Mouse (Mus musculus): ENCODE measurements around the gene Zbtb39.
"Not testable (repeated sequence)": the region's sequence is repeated elsewhere in the genome, so short reads cannot be mapped to it uniquely, and the experiment has no call there.

The Zbtb39 gene

GRCm38 (mm10) chr10:127737552-127737951, 1.8 kb upstream of the Zbtb39 start:
- DNase-seq: no peak

- DNase-seq: peak; percentile 65 to 69
Measured at GRCm38 (mm10) chr10:127738151-127738882, 1.0 kb upstream of the Zbtb39 start.

- DNase-seq: peak; percentile 59 to 65
Measured at GRCm38 (mm10) chr10:127739661-127740161, 373 bp downstream of the Zbtb39 start.

DNA sequence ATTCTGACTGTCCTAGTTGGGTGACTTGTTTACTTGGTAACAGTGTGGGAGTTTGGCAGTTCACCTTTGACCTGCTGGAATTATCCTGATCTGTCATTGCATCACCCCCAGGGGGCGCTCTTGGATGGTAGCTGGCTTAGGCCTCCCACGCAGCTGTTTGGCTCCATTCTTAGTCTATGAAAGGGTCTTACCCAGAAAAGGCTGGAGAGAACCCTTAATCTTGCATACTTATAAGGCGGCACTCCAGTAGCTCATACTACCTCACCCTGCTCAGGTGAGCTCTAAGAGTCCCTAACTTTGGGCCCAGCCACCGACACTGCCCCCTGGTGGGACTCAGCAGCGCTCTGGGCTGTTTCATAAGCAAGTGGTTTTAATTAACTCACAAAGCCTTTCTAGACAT, 5.3 kb downstream of the Zbtb39 start:
- DNase-seq: peak; percentile 70 to 83

DNA sequence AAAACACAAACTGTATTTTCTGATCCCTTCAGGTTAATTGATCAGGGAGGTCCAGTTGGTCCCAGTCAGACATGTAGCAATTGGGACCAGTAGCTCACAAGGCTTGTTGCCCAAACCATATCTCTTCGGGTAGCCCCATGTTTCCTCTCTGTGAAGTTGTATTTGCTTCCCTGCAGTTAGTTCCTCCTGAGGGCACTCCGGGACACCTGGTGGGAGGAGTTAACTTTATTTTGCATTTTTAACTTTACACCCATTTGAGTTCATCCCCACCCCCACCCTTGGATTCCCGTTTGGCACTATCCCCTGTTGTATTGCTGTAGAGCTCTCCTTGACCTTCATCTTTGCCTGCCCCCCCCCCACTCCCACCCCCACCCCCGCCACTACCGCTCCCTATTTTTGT, 6.5 kb downstream of the Zbtb39 start:
- DNase-seq: no peak

DNA sequence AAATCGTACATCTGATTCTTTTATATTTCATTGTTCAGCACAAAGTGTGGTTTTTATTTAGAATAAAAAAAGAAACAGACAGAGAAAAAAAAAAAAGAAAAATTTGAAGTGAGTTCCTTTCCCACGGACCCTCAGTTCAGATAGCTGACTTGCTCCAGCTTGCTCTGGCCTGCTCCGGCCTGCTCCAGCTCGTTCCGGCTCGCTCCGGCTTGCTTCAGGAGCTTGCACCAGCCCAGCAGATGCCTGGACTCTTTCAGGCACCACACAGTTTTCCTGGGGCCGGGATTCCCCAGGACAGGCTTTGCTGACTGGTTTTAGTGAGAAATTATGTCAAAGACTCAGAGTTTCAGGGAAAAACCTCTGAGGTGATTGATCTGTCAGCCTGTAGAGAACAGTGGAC, 7.9 kb downstream of the Zbtb39 start:
- DNase-seq: no peak

GRCm38 (mm10) chr10:127748847-127749612, 9.7 kb downstream of the Zbtb39 start:
- DNase-seq: no peak

DNA sequence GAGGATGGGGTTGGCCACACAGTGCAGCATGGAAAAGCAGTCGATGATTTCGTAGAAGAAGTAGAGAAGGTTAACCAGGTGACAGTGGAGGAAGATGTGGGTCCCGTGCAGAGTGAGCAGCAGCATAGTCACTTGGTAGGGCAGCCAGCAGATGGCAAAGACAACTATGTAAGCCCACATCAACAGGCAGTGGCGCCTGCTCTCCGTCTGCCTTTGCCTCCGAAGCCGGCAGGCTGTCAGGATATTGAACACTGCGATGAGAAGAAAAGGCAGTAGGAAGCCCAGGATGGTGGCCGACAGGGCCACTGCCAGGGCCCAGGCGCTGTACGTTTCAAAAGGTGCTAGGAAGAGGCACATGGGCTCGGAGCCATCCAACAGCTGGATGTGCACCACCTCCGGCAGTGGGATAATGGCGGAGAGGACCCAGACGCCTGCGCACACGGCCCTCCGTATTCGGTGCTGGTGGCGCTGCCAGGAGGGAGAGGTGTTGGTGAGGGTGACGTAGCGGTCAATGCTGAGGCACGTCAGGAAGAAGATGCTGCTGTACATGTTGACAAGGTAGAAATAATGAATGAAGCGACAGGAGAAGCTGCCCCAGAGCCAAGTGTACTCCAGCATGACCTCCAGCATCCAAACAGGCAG, 10.9 kb downstream of the Zbtb39 start:
- peak; percentile 33 to 35 for DNase-seq

DNA sequence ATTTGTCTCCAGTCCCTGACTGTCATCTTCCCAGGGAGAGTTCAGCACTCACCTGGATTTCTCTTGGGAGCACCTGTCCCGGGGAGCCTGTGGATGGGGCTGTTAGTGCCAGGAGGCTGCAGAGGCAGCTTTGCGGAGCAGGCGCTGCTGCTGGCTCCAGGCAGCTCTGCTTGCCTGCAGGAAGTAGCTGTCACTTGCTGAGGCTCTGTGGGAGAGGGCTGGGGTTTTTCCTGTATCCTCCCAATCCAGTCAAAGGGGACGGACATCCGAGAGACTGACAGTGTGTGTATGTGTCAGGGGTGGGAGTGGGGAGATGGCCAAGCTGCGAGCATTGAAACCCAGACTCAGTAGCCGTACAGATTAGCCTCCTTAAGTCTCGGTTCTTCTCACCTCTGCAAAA, 12.2 kb downstream of the Zbtb39 start, which contains the start of gene Gpr182:
Gpr182 (minus strand) TSS at position 185 of the 400 bp plus-strand sequence.
- no peak for DNase-seq

- peak; percentile 53 to 56 for DNase-seq
Measured at GRCm38 (mm10) chr10:127754566-127755166, 15.3 kb downstream of the Zbtb39 start.

GRCm38 (mm10) chr10:127755246-127755645, 15.9 kb downstream of the Zbtb39 start:
- no peak for DNase-seq

DNA sequence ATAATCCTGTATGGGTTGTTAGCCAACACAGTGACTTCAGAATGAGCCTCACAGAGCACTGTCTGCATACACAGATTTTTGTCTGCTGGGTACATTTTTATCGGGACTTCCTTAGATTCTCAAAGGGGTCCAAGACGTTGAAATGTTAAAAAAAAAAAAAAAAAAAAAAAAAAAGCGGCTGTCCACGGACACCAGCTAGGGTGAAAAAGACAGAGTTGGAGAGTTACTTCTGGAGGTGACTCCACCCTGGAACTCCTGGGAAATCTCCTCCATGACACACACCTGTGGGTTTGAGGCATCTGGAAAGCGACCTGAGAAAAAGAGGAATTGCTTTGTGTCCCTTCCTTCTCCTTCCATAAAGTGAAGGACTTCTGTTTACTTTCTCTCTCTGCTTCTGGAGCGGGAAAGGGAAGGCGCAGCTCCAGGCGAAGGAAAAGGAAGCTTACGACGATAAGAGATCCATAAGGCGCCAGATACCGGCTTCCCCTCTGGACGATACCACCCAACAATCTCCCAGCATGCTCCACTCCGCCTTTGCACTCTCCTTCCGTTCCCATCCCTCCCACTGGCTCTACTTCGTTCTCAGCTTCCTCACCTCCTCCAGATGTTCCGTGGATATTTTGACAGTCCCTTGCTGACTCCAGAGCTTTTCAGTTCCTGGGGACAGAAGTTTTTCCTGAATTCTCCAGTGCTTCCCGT, 16.6 kb downstream of the Zbtb39 start:
- DNase-seq: no peak

- no peak for DNase-seq
Measured at GRCm38 (mm10) chr10:127759181-127760110, 20.1 kb downstream of the Zbtb39 start, which contains the start of the genes Rdh1 and Rdh16f1. TSS of gene Rdh1 (plus strand) at chr10:127759721. TSS of gene Rdh16f1 (plus strand) at chr10:127759787.

DNA sequence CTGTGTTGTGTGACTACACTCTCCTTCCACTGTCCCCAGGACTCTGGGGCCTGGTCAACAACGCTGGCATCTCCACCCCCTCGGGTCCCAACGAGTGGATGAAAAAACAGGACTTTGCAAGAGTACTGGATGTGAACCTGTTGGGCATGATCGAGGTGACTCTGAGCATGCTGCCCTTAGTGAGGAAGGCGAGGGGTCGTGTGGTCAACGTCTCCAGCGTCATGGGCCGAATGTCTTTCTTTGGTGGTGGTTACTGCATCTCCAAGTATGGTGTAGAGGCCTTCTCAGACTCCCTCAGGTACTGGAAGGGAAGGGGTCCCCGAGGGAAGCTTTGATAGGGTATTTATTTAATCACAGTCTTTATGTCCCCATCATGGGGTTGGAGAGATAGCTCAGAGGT, 23.6 kb downstream of the Zbtb39 start:
- DNase-seq: peak in 1 of 2 experiments; percentile 1

DNA sequence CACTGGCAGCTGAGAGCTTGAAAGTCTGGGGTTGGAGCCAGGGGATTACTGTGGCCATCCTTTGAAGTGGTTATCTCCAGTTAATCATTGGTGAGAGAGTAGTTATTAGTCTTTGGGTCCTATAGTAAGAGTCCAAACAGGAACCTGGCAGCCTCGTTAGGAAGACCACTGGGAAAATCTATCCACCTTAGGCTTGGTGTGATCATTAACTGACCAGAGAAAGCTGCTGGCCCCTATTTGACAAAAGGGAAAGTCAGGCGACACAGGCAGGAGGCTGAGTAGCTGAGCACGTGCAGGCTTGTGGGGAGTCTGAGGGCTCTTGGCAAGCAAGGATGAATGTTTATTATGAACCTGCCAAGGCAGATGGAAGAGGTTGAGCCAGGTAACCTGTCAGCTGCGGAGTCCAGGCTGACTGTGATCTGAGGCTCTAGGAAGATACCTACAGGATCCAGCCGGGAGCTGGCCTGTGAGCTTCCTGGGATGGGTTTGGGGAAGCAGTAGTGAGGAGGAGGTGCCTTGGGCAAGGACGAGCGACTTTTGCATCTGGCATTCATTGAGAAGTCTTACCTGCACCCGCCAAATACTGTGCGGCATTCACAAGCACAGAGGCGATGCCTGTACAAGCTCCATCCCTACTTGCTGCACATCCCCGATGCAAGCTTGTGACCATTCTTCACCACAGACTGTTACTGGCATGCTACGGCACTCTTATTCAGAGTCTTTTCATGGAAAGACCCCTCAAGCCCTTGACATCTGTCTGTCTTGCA, 24.8 kb downstream of the Zbtb39 start:
- peak; percentile 66 to 68 for DNase-seq

DNA sequence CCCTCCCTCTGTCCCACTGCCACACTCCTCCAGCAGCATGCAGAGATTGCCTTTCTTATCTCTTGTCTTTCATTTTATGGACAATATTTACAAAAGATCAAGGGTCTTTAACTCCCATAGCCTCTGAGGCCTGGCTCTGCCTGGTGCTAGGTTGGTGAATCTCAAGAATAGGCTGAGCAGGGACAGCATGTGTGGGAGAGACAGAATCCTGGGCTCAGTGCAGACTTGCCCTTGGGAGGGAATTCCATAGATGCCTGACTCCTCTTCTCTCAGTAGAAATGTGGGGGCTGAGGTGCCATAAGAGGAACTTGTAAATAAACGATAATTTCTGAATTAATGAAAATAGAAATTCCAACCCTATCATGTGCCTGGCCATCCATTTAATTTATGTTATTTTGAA, 27.2 kb downstream of the Zbtb39 start:
- DNase-seq: no peak

DNA sequence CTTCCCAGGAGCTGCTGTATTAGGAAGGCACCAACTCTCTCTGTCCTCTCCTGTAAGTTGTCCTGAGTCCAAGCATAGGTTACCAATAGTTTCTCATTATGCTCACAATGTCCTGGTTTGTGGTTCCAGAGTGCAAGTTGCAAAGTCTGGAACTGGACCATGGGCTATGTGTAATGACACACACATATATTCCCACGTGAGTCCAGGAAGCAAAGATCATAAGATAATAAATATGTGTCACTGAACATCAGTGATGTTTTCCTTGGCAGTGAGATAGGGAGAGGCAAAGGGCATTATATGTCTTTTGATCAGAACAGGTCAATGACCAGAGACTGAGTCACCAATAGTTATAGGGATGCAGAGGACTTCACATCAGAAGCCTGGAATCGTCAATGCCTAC, 36.7 kb downstream of the Zbtb39 start, which contains the start of gene Rdh9:
Rdh9 (plus strand) TSS at position 376 of the 400 bp plus-strand sequence.
- DNase-seq: no peak

DNA sequence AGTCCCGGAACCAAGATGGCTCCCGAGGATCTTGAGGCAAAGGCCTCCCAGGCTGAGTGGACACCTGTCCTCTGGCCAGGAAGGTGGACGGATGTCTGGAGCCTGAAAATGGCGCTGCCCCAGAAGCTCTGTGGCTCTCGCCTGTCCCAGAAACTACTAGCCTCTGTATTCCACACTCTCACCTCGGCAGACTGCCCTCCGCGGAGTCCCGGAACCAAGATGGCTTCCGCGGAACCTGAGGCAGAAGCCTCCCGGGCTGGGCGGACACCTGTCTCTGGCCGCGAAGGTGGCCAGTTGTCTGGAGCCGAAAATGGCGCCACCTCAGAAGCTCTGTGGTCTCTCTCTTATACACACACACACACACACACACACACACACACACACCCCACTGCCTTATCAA, 43.0 kb downstream of the Zbtb39 start:
- DNase-seq: not testable (repeated sequence)

DNA sequence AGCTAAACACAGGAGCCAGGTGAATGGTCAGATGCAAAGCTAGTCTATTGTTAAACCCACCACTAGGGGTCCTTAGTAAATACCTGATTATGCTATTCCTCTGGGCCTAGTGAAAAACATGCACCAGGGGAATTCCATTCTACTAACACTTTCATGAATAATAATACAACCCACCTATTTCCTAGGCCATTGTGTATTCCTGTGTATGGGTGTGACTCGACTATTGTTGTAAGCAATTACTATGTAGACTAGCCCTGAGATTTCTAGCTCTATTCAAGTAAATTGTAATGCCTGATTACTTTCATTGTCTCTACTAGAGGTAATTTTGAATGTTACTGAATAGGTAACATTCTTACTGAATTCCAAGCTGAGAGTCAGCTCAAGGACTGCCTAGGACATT, 46.1 kb downstream of the Zbtb39 start:
- not testable (repeated sequence) for DNase-seq
